Mouse (Mus musculus) liver, postnatal 0 days (tissue): Measurements from ENCODE around the gene Fcgrt. TPM values are rescaled to one million over a fixed set of nuclear protein-coding genes. Genes with fewer than 3 reads are reported as not detected.

Experiments used
- ATAC-seq: fragments of 200-750 bp; cut with Nextera tagmentation; 2 replicates; pipeline ENCODE4 v1.8.0; 2017; ENCODE audit warnings: mild to moderate bottlenecking, moderate library complexity
- DNase-seq: peaks from one replicate; pipeline ENCODE4 v3.0.0-alpha.2; 2016
- H3K27ac ChIP-seq: fragments of 300-500 bp; sonication (generic); 2 replicates; pipeline ENCODE4 v1.5.1; 2014; ENCODE audit warnings: antibody characterized with exemption, moderate library complexity, mild to moderate bottlenecking, low read depth
- H3K27me3 ChIP-seq: fragments of 300-500 bp; sonication (generic); 2 replicates; pipeline ENCODE4 v1.6.1; 2014; ENCODE audit warnings: low read length, control low read depth, mixed read lengths; ENCODE audit not compliant: insufficient read depth
- H3K36me3 ChIP-seq: fragments of 300-500 bp; sonication (generic); replicated peaks from 2 replicates; pipeline ENCODE4 v1.6.1; 2014; ENCODE audit warnings: mild to moderate bottlenecking, control low read depth, low read length, moderate library complexity, mixed read lengths; ENCODE audit not compliant: insufficient read depth
- H3K4me1 ChIP-seq: fragments of 300-500 bp; sonication (generic); 2 replicates; pipeline ENCODE4 v1.6.1; 2014; ENCODE audit warnings: antibody characterized with exemption, mild to moderate bottlenecking, control low read depth; ENCODE audit not compliant: insufficient read depth
- H3K4me2 ChIP-seq: fragments of 300-500 bp; sonication (generic); 2 replicates; pipeline ENCODE4 v1.6.1; 2014; ENCODE audit warnings: low read depth, mild to moderate bottlenecking, low read length, moderate library complexity, mixed read lengths
- H3K4me3 ChIP-seq: fragments of 300-500 bp; sonication (generic); 2 replicates; pipeline ENCODE4 v1.5.1; 2014; ENCODE audit warnings: low read depth, low read length
- H3K9ac ChIP-seq: fragments of 300-500 bp; sonication (generic); replicated peaks from 2 replicates; pipeline ENCODE4 v1.6.1; 2014; ENCODE audit warnings: mild to moderate bottlenecking, moderate library complexity
- H3K9me3 ChIP-seq: fragments of 300-500 bp; sonication (generic); 2 replicates; pipeline ENCODE4 v1.6.1; 2016; ENCODE audit warnings: mild to moderate bottlenecking, control low read depth, low read length, mixed read lengths
- CTCF ChIP-seq: sonication (generic); IDR thresholded peaks from 2 replicates; pipeline ENCODE4 v1.5.1; 2016; ENCODE audit warnings: antibody characterized with exemption, low read depth
- EP300 ChIP-seq: IDR thresholded peaks from 2 replicates; pipeline ENCODE4 v1.6.1; 2016; ENCODE audit warnings: antibody characterized with exemption, low read depth, mild to moderate bottlenecking
- WGBS: fragments of 180-500 bp; shearing (Covaris S2); extraction: QIAGEN DNeasy Blood & Tissue Kit; methylation state at CpG from one replicate; pipeline ENCODE4 v1.1.7; 2014; ENCODE audit not compliant: insufficient replicate concordance; 5-methylcytosine and 5-hydroxymethylcytosine counted together
- polyA plus RNA-seq: library from polyadenylated mRNA; unstranded; fragments of >200 nt; fragmentation: Nextera tagmentation; extraction: Ambion mirVana; gene quantifications from 2 replicates; pipeline ENCODE4 v1.2.1, GENCODE M21; 2015

Fcgrt gene
- polyA plus RNA-seq, 1 experiment from 2014 or later = 150 TPM

- Histone ChIP-seq H3K4me1 (peaks cover 12% of the 10 kb centered on the region), H3K27me3 (no peaks in the 10 kb centered on the region), H3K36me3 (no peaks in the 10 kb centered on the region), H3K9ac (no peak overlapping the region), H3K9me3 (no peaks in the 10 kb centered on the region), H3K27ac (no peak overlapping the region), H3K4me3 (no peak overlapping the region), H3K4me2 (no peak overlapping the region)
- no peak for ATAC-seq
- TF ChIP-seq CTCF (no peak), EP300 (no peak)
- DNase-seq = no peak
- WGBS = 48% methylated on average over 5 of the region's 5 CpGs
Observed at GRCm38 (mm10) chr7:45107052-45107645, 3.5 kb upstream of the Fcgrt start.

GRCm38 (mm10) chr7:45106441-45106840 lies 2.8 kb upstream of the Fcgrt start:
- TF ChIP-seq CTCF (no peak), EP300 (no peak)
- Histone ChIP-seq H3K4me1 (peaks cover 15% of the 10 kb centered on the region), H3K4me2 (no peak overlapping the region), H3K4me3 (no peak overlapping the region), H3K27ac (no peak overlapping the region), H3K27me3 (no peaks in the 10 kb centered on the region), H3K9me3 (no peaks in the 10 kb centered on the region), H3K9ac (no peak overlapping the region), H3K36me3 (no peaks in the 10 kb centered on the region)
- DNase-seq (no peak), ATAC-seq (no peak)
- 70% methylated on average over 6 of the region's 6 CpGs for WGBS

- no peak overlapping the region for H3K27ac ChIP-seq
- no peak overlapping the region for H3K4me2 ChIP-seq
- no peaks in the 10 kb centered on the region for H3K9me3 ChIP-seq
- H3K4me3 ChIP-seq = no peak overlapping the region
- H3K4me1 ChIP-seq = peaks cover 15% of the 10 kb centered on the region
- TF ChIP-seq CTCF (no peak), EP300 (no peak)
- no peak overlapping the region for H3K9ac ChIP-seq
- no peaks in the 10 kb centered on the region for H3K36me3 ChIP-seq
- 72% methylated on average over 8 of the region's 8 CpGs for WGBS
- DNase-seq = no peak
- ATAC-seq = no peak
- H3K27me3 ChIP-seq = no peaks in the 10 kb centered on the region
Observed at GRCm38 (mm10) chr7:45105491-45105890, 1.8 kb upstream of the Fcgrt start.

DNA sequence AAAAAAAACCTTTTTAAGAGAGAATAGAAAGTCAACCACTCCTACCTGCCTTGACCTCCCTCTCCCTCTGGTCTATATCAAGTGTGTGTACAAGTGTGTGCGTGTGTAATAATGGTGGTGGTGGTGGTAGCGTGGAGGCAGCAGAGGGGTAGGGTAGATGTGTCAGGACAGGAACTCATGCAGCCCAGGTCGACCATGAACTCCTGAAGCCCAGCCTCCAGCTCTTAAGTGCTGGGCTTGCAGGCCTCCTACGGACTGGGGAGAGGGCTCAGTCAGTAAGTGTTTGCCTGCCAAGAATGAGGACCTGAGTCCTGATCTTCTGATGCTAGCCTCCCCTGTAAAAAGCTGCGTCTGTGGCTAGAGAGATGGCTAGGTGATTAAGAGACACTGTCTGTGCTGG lies 1.3 kb upstream of the Fcgrt start:
- Histone ChIP-seq H3K9me3 (no peaks in the 10 kb centered on the region), H3K4me2 (no peak overlapping the region), H3K9ac (no peak overlapping the region), H3K4me1 (peaks cover 15% of the 10 kb centered on the region), H3K27me3 (no peaks in the 10 kb centered on the region), H3K4me3 (no peak overlapping the region), H3K36me3 (no peaks in the 10 kb centered on the region), H3K27ac (no peak overlapping the region)
- no peak for DNase-seq
- no peak for TF ChIP-seq EP300
- no peak for TF ChIP-seq CTCF
- no peak for ATAC-seq
- 72% methylated on average over 5 of the region's 5 CpGs for WGBS

DNA sequence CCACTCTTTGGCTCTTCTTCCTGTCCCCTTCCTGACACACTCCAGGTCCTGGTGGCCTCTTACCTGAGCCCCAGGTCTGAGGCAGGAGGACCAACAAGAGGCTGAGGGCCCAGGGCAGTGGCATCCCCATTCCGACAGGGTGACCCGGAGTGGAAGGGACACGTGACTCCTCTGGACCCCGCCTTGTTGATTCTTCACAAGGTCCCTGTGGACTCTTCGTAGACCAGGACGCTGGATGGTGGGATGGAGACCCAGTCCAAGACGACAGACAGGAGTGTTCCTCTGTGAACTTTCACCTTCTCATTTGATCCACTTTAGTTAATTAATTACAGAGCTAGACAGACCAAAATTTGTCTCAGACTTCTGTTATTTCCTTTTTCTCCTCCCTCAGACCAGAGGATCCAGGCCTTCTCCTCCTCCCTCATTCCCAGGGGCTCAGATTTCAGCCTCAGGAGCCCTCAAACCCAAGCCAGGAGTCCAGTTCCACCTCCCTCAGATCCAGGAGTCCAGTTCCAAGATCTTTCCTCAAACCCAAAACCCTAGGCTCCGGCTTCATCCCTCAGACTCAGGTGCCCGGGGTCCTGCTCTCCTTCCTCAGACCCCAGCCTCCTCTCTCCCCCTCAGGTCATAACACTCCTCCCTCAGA lies 588 bp downstream of the Fcgrt start:
- H3K9me3 ChIP-seq = no peaks in the 10 kb centered on the region
- WGBS = 59% methylated on average over 9 of the region's 9 CpGs
- ATAC-seq = peak; percentile 24; the same call in 1 of the 2 replicates
- DNase-seq = no peak
- peaks cover 15% of the 10 kb centered on the region for H3K4me1 ChIP-seq
- H3K27ac ChIP-seq = peak overlapping the region; percentile 91
- H3K27me3 ChIP-seq = no peaks in the 10 kb centered on the region
- H3K4me3 ChIP-seq = peak overlapping the region; percentile 53
- peak overlapping the region; percentile 75 for H3K4me2 ChIP-seq
- H3K9ac ChIP-seq = peak overlapping the region; percentile 70
- no peaks in the 10 kb centered on the region for H3K36me3 ChIP-seq
- no peak for TF ChIP-seq EP300
- no peak for TF ChIP-seq CTCF

DNA sequence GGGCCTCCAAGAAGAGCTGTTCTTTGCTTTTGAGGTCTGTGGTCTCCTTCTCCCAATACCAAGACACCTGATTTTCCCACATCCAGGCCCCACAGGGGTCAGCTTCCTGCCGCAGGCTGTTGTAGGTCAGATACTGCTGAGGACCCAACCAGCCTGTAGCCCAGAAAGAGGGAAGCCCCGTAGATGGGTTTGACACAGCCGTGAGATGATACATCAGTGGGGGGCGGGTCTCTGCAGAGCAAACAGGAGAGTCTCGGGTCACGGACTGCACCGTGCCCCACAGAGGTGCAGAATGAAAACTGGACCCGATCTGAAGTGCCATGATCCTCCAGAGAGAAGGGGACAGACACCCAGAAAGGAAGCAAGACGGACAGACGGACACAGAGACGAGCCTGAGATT lies 1.2 kb downstream of the Fcgrt start:
- H3K4me2 ChIP-seq = peak overlapping the region; percentile 75
- no peak for ATAC-seq
- no peaks in the 10 kb centered on the region for H3K27me3 ChIP-seq
- WGBS = 42% methylated on average over 11 of the region's 11 CpGs
- TF ChIP-seq EP300 = no peak
- no peak for TF ChIP-seq CTCF
- H3K9ac ChIP-seq = peak overlapping the region; percentile 70
- no peaks in the 10 kb centered on the region for H3K36me3 ChIP-seq
- H3K4me3 ChIP-seq = peak overlapping the region; percentile 53
- no peak for DNase-seq
- no peak overlapping the region for H3K27ac ChIP-seq
- peaks cover 15% of the 10 kb centered on the region for H3K4me1 ChIP-seq
- H3K9me3 ChIP-seq = no peaks in the 10 kb centered on the region
